9 mouse cellular contexts compared by ENCODE assay signal in genomic region chr15:83010990-83011664, GRCm38 (mm10). TPM values are rescaled to one million over a fixed set of nuclear protein-coding genes. Genes with fewer than 3 reads are reported as not detected.
DNase-seq lines count a peak whose midpoint lies in the region; ATAC-seq lines count a peak whose summit lies in the region.
"Had no signal": no experiment of that assay in that cellular context is flagged by ENCODE, and none has a peak within 500 bp of the region (broad histone marks: within the 10 kb centered on the region; RNA-seq: fewer than 3 reads in every experiment).

No protein-coding gene starts in this region.

- no peaks in the 10 kb centered on the region for H3K36me3 ChIP-seq in lung, embryonic 15.5 days
- no peaks in the 10 kb centered on the region for H3K36me3 ChIP-seq in hindbrain, embryonic 16.5 days (ENCODE audit: control insufficient read depth, insufficient read depth, low read length)
- no peaks in the 10 kb centered on the region for H3K36me3 ChIP-seq in limb, embryonic 10.5 days

- H3K27me3 ChIP-seq in lung, embryonic 15.5 days: peaks cover 16% of the 10 kb centered on the region; the same call in 1 of the 2 replicates
- H3K27me3 ChIP-seq in hindbrain, embryonic 16.5 days (replicated peaks; ENCODE audit: control insufficient read depth, insufficient read depth, low read length): peaks cover 2% of the 10 kb centered on the region; the same call in 1 of the 2 replicates
- peaks cover 64% of the 10 kb centered on the region for H3K27me3 ChIP-seq in limb, embryonic 10.5 days (ENCODE audit: low read depth, poor library complexity, severe bottlenecking)

- H3K4me3 ChIP-seq in lung, embryonic 15.5 days: no peak overlapping the region
- H3K4me3 ChIP-seq in hindbrain, embryonic 16.5 days (ENCODE audit: low read length): no peak overlapping the region
- H3K4me3 ChIP-seq in limb, embryonic 10.5 days: 0 out of 2 replicates have a peak overlapping the region, but pooled peaks have one; percentile 1

- H3K27ac ChIP-seq in lung, embryonic 15.5 days: no peak overlapping the region
- H3K27ac ChIP-seq in hindbrain, embryonic 16.5 days (ENCODE audit: low read depth, low read length): no peak overlapping the region
- H3K27ac ChIP-seq in limb, embryonic 10.5 days: 0 out of 2 replicates have a peak overlapping the region, but pooled peaks have one; percentile 15

- H3K9ac ChIP-seq in lung, embryonic 15.5 days: no peak overlapping the region
- no peak overlapping the region for H3K9ac ChIP-seq in hindbrain, embryonic 16.5 days (ENCODE audit: low read depth, low read length)

- H3K4me2 ChIP-seq in lung, embryonic 15.5 days: no peak overlapping the region
- H3K4me2 ChIP-seq in hindbrain, embryonic 16.5 days (ENCODE audit: low read length): no peak overlapping the region

- peaks cover 36% of the 10 kb centered on the region for H3K4me1 ChIP-seq in lung, embryonic 15.5 days
- H3K4me1 ChIP-seq in hindbrain, embryonic 16.5 days (ENCODE audit: control insufficient read depth, insufficient read depth, low read depth, low read length): peaks cover 22% of the 10 kb centered on the region
- H3K4me1 ChIP-seq in limb, embryonic 10.5 days: peaks cover 37% of the 10 kb centered on the region

- 19% methylated on average over 15 of the region's 15 CpGs for WGBS in lung, embryonic 15.5 days
- WGBS in hindbrain, embryonic 16.5 days: 10% methylated on average over 15 of the region's 15 CpGs
- 30% methylated on average over 15 of the region's 15 CpGs for WGBS in limb, embryonic 10.5 days

- peak; percentile 41; the same call in 1 of the 2 replicates for ATAC-seq in lung, embryonic 15.5 days (ENCODE audit: borderline replicate concordance, extremely low read depth, low FRiP score, low TSS enrichment)
- ATAC-seq in frontal cortex, adult (ENCODE audit: low TSS enrichment): peak; percentile 81
- peak; percentile 86 for ATAC-seq in hindbrain, embryonic 16.5 days
- ATAC-seq in granulocyte monocyte progenitor cell, adult 5-6 weeks (replicated peaks; ENCODE audit: poor library complexity, severe bottlenecking): no peak
- ATAC-seq: Patski had no signal

- DNase-seq in lung, adult 18-20 months: no peak
- no peak for DNase-seq in limb, embryonic 10.5 days (ENCODE audit: low spot score)
- DNase-seq in right cerebral cortex, postnatal 14 days: peak; percentile 87
- no peak for DNase-seq in B cell, adult 2 months

- H3K9me3 ChIP-seq in lung, embryonic 15.5 days: no peaks in the 10 kb centered on the region
- no peaks in the 10 kb centered on the region for H3K9me3 ChIP-seq in hindbrain, embryonic 16.5 days (ENCODE audit: control insufficient read depth, low read length)
- no peaks in the 10 kb centered on the region for H3K9me3 ChIP-seq in limb, embryonic 10.5 days (replicated peaks)

RNA-seq across cellular contexts. Expression of gene Nfam1, which starts 22.0 kb away (rescaled TPM):
- polyA plus RNA-seq in lung, embryonic 15.5 days (2015; fragmentation: Nextera tagmentation; extraction: Ambion mirVana): 3.5 and 3.8 TPM in 2 replicates
- polyA plus RNA-seq in hindbrain, embryonic 16.5 days (2015; fragmentation: Nextera tagmentation; extraction: Ambion mirVana): 2.2 and 2.5 TPM in 2 replicates
- polyA plus RNA-seq in limb, embryonic 10.5 days (2016; fragmentation: Nextera tagmentation; extraction: Ambion mirVana): 2.6 and 2.9 TPM in 2 replicates
- total RNA-seq in granulocyte monocyte progenitor cell, adult 5-6 weeks (2014; fragmentation: Nextera tagmentation): 60.7 and 62.4 TPM in 2 replicates
- total RNA-seq in granulocyte monocyte progenitor cell, adult 5-6 weeks (2017): 45.3 and 52.8 TPM in 2 replicates
- polyA plus RNA-seq: Patski had no signal

RNA-seq across cellular contexts. Expression of gene Tcf20, which starts 23.5 kb away (rescaled TPM):
- polyA plus RNA-seq in lung, embryonic 15.5 days (2015; fragmentation: Nextera tagmentation; extraction: Ambion mirVana): 7.2 TPM in 2 replicates
- 9.3 TPM in 2 replicates for polyA plus RNA-seq in hindbrain, embryonic 16.5 days (2015; fragmentation: Nextera tagmentation; extraction: Ambion mirVana)
- polyA plus RNA-seq in limb, embryonic 10.5 days (2016; fragmentation: Nextera tagmentation; extraction: Ambion mirVana): 8.1 and 8.3 TPM in 2 replicates
- 52.2 and 56.9 TPM in 2 replicates for total RNA-seq in granulocyte monocyte progenitor cell, adult 5-6 weeks (2014; fragmentation: Nextera tagmentation)
- total RNA-seq in granulocyte monocyte progenitor cell, adult 5-6 weeks (2017): 76.8 and 81.2 TPM in 2 replicates
